Mouse (Mus musculus): ENCODE results near the gene Atxn3. TPM values are rescaled to one million over a fixed set of nuclear protein-coding genes. Genes with fewer than 3 reads are reported as not detected.

The Atxn3 gene
- polyA plus RNA-seq, 1 experiment from 2014 or later = 19.5 TPM

- Histone ChIP-seq H3K27me3 (ENCODE audit: control insufficient read depth, insufficient read depth, low read length) (no peaks in the 10 kb centered on the region), H3K9ac (replicated peaks; ENCODE audit: low read length) (no peak overlapping the region), H3K27ac (replicated peaks; ENCODE audit: low read depth, low read length) (no peak overlapping the region), H3K4me3 (replicated peaks; ENCODE audit: low read depth, low read length) (no peak overlapping the region), H3K4me2 (ENCODE audit: low read length) (no peak overlapping the region), H3K9me3 (ENCODE audit: control insufficient read depth, low read length) (no peaks in the 10 kb centered on the region), H3K4me1 (ENCODE audit: control insufficient read depth, insufficient read depth, low read length) (no peaks in the 10 kb centered on the region), H3K36me3 (ENCODE audit: control insufficient read depth, insufficient read depth, low read length) (peaks cover 11% of the 10 kb centered on the region)
- DNase-seq (no peak), ATAC-seq (ENCODE audit: low FRiP score, low TSS enrichment) (no peak)
- 95% methylated on average over 12 of the region's 12 CpGs for WGBS
Observed at GRCm38 (mm10) chr12:101905817-101906216, 52.2 kb downstream of the Atxn3 start.

GRCm38 (mm10) chr12:101904906-101905305, 53.1 kb downstream of the Atxn3 start:
- Histone ChIP-seq H3K36me3 (ENCODE audit: control insufficient read depth, insufficient read depth, low read length) (peaks cover 11% of the 10 kb centered on the region), H3K4me3 (replicated peaks; ENCODE audit: low read depth, low read length) (no peak overlapping the region), H3K4me2 (ENCODE audit: low read length) (no peak overlapping the region), H3K27me3 (ENCODE audit: control insufficient read depth, insufficient read depth, low read length) (no peaks in the 10 kb centered on the region), H3K9ac (replicated peaks; ENCODE audit: low read length) (no peak overlapping the region), H3K27ac (replicated peaks; ENCODE audit: low read depth, low read length) (no peak overlapping the region), H3K9me3 (ENCODE audit: control insufficient read depth, low read length) (no peaks in the 10 kb centered on the region), H3K4me1 (ENCODE audit: control insufficient read depth, insufficient read depth, low read length) (no peaks in the 10 kb centered on the region)
- 90% methylated on average over 4 of the region's 4 CpGs for WGBS
- ATAC-seq (ENCODE audit: low FRiP score, low TSS enrichment) = no peak
- no peak for DNase-seq

DNA sequence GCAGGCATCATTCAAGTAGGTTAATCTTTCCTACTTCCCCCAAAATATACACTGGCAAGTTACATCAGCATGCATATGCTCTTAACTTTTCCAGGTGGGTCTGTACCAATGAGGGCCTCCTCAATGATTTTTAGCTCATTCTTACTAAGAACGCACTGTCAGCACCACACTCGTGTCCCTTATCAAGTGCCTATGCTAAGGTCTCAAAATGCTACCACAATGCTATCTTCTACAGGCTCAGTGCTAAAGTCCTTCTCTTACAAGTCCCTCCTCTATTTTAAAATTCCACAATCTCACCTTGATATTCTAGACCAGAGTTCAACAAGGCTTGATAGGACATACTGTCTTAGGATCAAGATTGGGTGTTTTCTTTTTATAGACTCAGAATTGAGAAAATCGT, 53.9 kb downstream of the Atxn3 start:
- peaks cover 11% of the 10 kb centered on the region for H3K36me3 ChIP-seq (ENCODE audit: control insufficient read depth, insufficient read depth, low read length)
- no peaks in the 10 kb centered on the region for H3K9me3 ChIP-seq (ENCODE audit: control insufficient read depth, low read length)
- no peaks in the 10 kb centered on the region for H3K27me3 ChIP-seq (ENCODE audit: control insufficient read depth, insufficient read depth, low read length)
- H3K9ac ChIP-seq (replicated peaks; ENCODE audit: low read length) = no peak overlapping the region
- no peaks in the 10 kb centered on the region for H3K4me1 ChIP-seq (ENCODE audit: control insufficient read depth, insufficient read depth, low read length)
- 96% methylated on average over 3 of the region's 3 CpGs for WGBS
- no peak for DNase-seq
- no peak overlapping the region for H3K27ac ChIP-seq (replicated peaks; ENCODE audit: low read depth, low read length)
- no peak overlapping the region for H3K4me2 ChIP-seq (ENCODE audit: low read length)
- no peak for ATAC-seq (ENCODE audit: low FRiP score, low TSS enrichment)
- no peak overlapping the region for H3K4me3 ChIP-seq (replicated peaks; ENCODE audit: low read depth, low read length)

GRCm38 (mm10) chr12:101899671-101900245, 58.3 kb downstream of the Atxn3 start:
- Histone ChIP-seq H3K36me3 (ENCODE audit: control insufficient read depth, insufficient read depth, low read length) (peaks cover 4% of the 10 kb centered on the region; the same call in 1 of the 2 replicates), H3K4me3 (replicated peaks; ENCODE audit: low read depth, low read length) (no peak overlapping the region), H3K27me3 (ENCODE audit: control insufficient read depth, insufficient read depth, low read length) (no peaks in the 10 kb centered on the region), H3K9me3 (ENCODE audit: control insufficient read depth, low read length) (no peaks in the 10 kb centered on the region), H3K4me2 (ENCODE audit: low read length) (no peak overlapping the region), H3K27ac (replicated peaks; ENCODE audit: low read depth, low read length) (no peak overlapping the region), H3K4me1 (ENCODE audit: control insufficient read depth, insufficient read depth, low read length) (no peaks in the 10 kb centered on the region), H3K9ac (replicated peaks; ENCODE audit: low read length) (no peak overlapping the region)
- no peak for ATAC-seq (ENCODE audit: low FRiP score, low TSS enrichment)
- DNase-seq = no peak
- WGBS = 88% methylated on average over 2 of the region's 2 CpGs

DNA sequence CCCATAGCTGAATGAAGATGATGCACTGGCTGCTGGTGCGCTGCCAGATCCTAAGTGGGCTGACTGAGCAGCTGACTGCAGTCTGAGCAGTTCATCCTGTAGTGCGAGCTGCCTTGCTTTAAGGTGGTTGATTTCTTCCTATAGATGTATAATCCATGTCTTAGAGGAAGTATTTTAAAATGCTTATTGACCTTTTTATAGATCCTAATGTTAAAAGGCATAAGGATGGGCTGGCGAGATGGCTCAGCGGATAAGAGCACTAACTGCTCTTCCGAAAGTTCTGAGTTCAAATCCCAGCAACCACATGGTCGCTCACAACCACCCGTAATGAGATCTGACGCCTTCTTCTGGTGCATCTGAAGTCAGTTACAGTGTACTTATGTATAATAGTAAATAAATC, 59.1 kb downstream of the Atxn3 start:
- Histone ChIP-seq H3K9ac (replicated peaks; ENCODE audit: low read length) (no peak overlapping the region), H3K4me3 (replicated peaks; ENCODE audit: low read depth, low read length) (no peak overlapping the region), H3K4me1 (ENCODE audit: control insufficient read depth, insufficient read depth, low read length) (no peaks in the 10 kb centered on the region), H3K4me2 (ENCODE audit: low read length) (no peak overlapping the region), H3K27ac (replicated peaks; ENCODE audit: low read depth, low read length) (no peak overlapping the region), H3K27me3 (ENCODE audit: control insufficient read depth, insufficient read depth, low read length) (no peaks in the 10 kb centered on the region), H3K9me3 (ENCODE audit: control insufficient read depth, low read length) (no peaks in the 10 kb centered on the region), H3K36me3 (ENCODE audit: control insufficient read depth, insufficient read depth, low read length) (peaks cover 4% of the 10 kb centered on the region; the same call in 1 of the 2 replicates)
- WGBS = 96% methylated on average over 8 of the region's 8 CpGs
- ATAC-seq (ENCODE audit: low FRiP score, low TSS enrichment) = no peak
- DNase-seq = no peak

GRCm38 (mm10) chr12:101897113-101897512, 60.9 kb downstream of the Atxn3 start:
- Histone ChIP-seq H3K27me3 (ENCODE audit: control insufficient read depth, insufficient read depth, low read length) (no peaks in the 10 kb centered on the region), H3K36me3 (ENCODE audit: control insufficient read depth, insufficient read depth, low read length) (peaks cover 14% of the 10 kb centered on the region), H3K4me2 (ENCODE audit: low read length) (no peak overlapping the region), H3K4me1 (ENCODE audit: control insufficient read depth, insufficient read depth, low read length) (no peaks in the 10 kb centered on the region), H3K4me3 (replicated peaks; ENCODE audit: low read depth, low read length) (no peak overlapping the region), H3K9ac (replicated peaks; ENCODE audit: low read length) (no peak overlapping the region), H3K9me3 (ENCODE audit: control insufficient read depth, low read length) (no peaks in the 10 kb centered on the region), H3K27ac (replicated peaks; ENCODE audit: low read depth, low read length) (no peak overlapping the region)
- 84% methylated on average over 7 of the region's 7 CpGs for WGBS
- DNase-seq (no peak), ATAC-seq (ENCODE audit: low FRiP score, low TSS enrichment) (no peak)

DNA sequence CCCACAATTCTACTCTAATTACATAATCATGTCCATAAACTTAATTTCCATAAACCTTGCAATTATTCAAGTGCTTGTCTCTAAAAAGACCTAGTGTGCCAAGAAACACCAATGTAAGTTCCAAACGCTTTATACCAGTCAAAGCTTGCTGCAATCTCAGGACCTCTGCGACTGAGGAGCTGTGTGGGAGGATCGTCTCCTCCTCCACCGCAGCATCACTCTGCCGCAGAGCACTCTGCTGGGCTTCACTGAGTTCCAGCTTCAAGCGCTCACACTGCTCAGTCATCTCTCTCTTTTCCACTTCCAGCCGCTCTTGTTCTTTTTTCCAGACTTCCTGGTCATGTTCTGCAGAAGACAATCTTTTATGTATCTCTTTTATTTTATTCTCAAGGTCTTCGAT, 64.8 kb downstream of the Atxn3 start:
- ATAC-seq (ENCODE audit: low FRiP score, low TSS enrichment) (no peak), DNase-seq (no peak)
- H3K27ac ChIP-seq (replicated peaks; ENCODE audit: low read depth, low read length) = no peak overlapping the region
- H3K27me3 ChIP-seq (ENCODE audit: control insufficient read depth, insufficient read depth, low read length) = no peaks in the 10 kb centered on the region
- H3K4me3 ChIP-seq (replicated peaks; ENCODE audit: low read depth, low read length) = no peak overlapping the region
- no peaks in the 10 kb centered on the region for H3K9me3 ChIP-seq (ENCODE audit: control insufficient read depth, low read length)
- 86% methylated on average over 8 of the region's 8 CpGs for WGBS
- peaks cover 37% of the 10 kb centered on the region for H3K36me3 ChIP-seq (ENCODE audit: control insufficient read depth, insufficient read depth, low read length)
- H3K4me1 ChIP-seq (ENCODE audit: control insufficient read depth, insufficient read depth, low read length) = no peaks in the 10 kb centered on the region
- H3K4me2 ChIP-seq (ENCODE audit: low read length) = no peak overlapping the region
- H3K9ac ChIP-seq (replicated peaks; ENCODE audit: low read length) = no peak overlapping the region

- H3K27ac ChIP-seq (replicated peaks; ENCODE audit: low read depth, low read length) = no peak overlapping the region
- 97% methylated on average over 2 of the region's 2 CpGs for WGBS
- no peaks in the 10 kb centered on the region for H3K27me3 ChIP-seq (ENCODE audit: control insufficient read depth, insufficient read depth, low read length)
- peaks cover 36% of the 10 kb centered on the region for H3K36me3 ChIP-seq (ENCODE audit: control insufficient read depth, insufficient read depth, low read length)
- H3K4me2 ChIP-seq (ENCODE audit: low read length) = no peak overlapping the region
- no peak for DNase-seq
- no peak overlapping the region for H3K4me3 ChIP-seq (replicated peaks; ENCODE audit: low read depth, low read length)
- no peak overlapping the region for H3K9ac ChIP-seq (replicated peaks; ENCODE audit: low read length)
- no peak for ATAC-seq (ENCODE audit: low FRiP score, low TSS enrichment)
- no peaks in the 10 kb centered on the region for H3K4me1 ChIP-seq (ENCODE audit: control insufficient read depth, insufficient read depth, low read length)
- H3K9me3 ChIP-seq (ENCODE audit: control insufficient read depth, low read length) = no peaks in the 10 kb centered on the region
Observed at GRCm38 (mm10) chr12:101892832-101893231, 65.2 kb downstream of the Atxn3 start.

- Histone ChIP-seq H3K4me3 (replicated peaks; ENCODE audit: low read depth, low read length) (no peak overlapping the region), H3K9ac (replicated peaks; ENCODE audit: low read length) (no peak overlapping the region), H3K27me3 (ENCODE audit: control insufficient read depth, insufficient read depth, low read length) (no peaks in the 10 kb centered on the region), H3K9me3 (ENCODE audit: control insufficient read depth, low read length) (no peaks in the 10 kb centered on the region), H3K4me1 (ENCODE audit: control insufficient read depth, insufficient read depth, low read length) (no peaks in the 10 kb centered on the region), H3K36me3 (ENCODE audit: control insufficient read depth, insufficient read depth, low read length) (peaks cover 46% of the 10 kb centered on the region), H3K27ac (replicated peaks; ENCODE audit: low read depth, low read length) (no peak overlapping the region), H3K4me2 (ENCODE audit: low read length) (no peak overlapping the region)
- ATAC-seq (ENCODE audit: low FRiP score, low TSS enrichment) (no peak), DNase-seq (no peak)
- WGBS = 81% methylated on average over 5 of the region's 5 CpGs
Observed at GRCm38 (mm10) chr12:101891066-101891465, 67.0 kb downstream of the Atxn3 start.

Data from midbrain, embryonic 14.5 days (tissue).